Mouse (Mus musculus): ENCODE data around the gene Arap1. TPM values are rescaled to one million over a fixed set of nuclear protein-coding genes. Genes with fewer than 3 reads are reported as not detected.
A peak's percentile ranks its signal among the peaks of the same experiment; 100 is the strongest.

Gene Arap1
- polyA plus RNA-seq, 1 experiment from 2014 or later: 92.5 TPM

DNA sequence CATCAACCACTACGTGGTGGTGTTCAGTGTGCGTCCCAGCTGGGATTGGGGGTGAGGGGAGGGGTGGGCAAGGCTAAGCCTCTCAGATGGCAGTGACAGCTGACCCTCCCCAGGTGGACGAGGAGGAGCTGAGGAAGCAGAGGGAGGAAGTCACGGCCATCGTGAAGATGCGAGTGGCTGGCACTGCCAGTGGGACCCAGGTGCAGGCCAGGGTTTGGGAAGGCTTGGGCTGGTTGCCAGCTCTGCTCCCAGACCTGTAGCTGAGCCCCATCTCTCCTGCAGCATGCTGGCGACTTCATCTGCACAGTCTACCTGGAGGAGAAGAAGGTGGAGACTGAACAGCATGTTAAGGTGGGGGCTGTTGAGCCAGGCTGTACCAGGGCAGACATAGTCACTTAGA lies 53.6 kb downstream of the Arap1 start:
- Histone ChIP-seq H3K27ac (ENCODE audit: low read depth, low read length) (no peak overlapping the region), H3K36me3 (ENCODE audit: control insufficient read depth, insufficient read depth, low read length) (peaks cover 91% of the 10 kb centered on the region), H3K9ac (ENCODE audit: low read depth, low read length) (no peak overlapping the region), H3K4me2 (replicated peaks; ENCODE audit: low read depth, low read length) (no peak overlapping the region), H3K4me3 (ENCODE audit: low read length) (no peak overlapping the region), H3K9me3 (ENCODE audit: control insufficient read depth, low read length) (no peaks in the 10 kb centered on the region), H3K4me1 (ENCODE audit: control insufficient read depth, insufficient read depth, low read length) (no peaks in the 10 kb centered on the region), H3K27me3 (ENCODE audit: control insufficient read depth, insufficient read depth, low read length) (no peaks in the 10 kb centered on the region)
- ATAC-seq (ENCODE audit: low FRiP score, low TSS enrichment): no peak
- 89% methylated on average over 7 of the region's 7 CpGs for WGBS

DNA sequence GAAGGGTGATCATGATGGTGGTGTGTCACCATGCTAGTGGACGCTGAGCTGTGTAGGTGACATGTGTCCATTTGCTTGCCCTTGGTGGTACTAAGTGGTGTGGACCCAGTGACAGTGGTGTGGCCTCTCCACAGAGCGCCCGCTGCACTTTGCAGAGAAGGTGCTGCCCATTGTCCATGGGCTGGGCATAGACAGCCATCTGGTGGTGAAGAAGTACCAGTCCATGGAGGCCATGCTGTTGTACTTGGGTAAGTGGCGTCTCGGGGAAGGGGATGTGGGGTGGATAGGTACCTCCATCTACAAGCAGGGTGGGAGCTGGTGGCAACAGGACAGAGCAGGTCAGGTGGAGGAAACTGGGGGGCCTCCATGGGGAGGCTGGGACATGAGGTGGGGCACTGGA lies 56.0 kb downstream of the Arap1 start:
- Histone ChIP-seq H3K9ac (ENCODE audit: low read depth, low read length) (no peak overlapping the region), H3K36me3 (ENCODE audit: control insufficient read depth, insufficient read depth, low read length) (peaks cover 88% of the 10 kb centered on the region), H3K4me3 (ENCODE audit: low read length) (no peak overlapping the region), H3K4me2 (replicated peaks; ENCODE audit: low read depth, low read length) (no peak overlapping the region), H3K4me1 (ENCODE audit: control insufficient read depth, insufficient read depth, low read length) (no peaks in the 10 kb centered on the region), H3K9me3 (ENCODE audit: control insufficient read depth, low read length) (no peaks in the 10 kb centered on the region), H3K27ac (ENCODE audit: low read depth, low read length) (no peak overlapping the region), H3K27me3 (ENCODE audit: control insufficient read depth, insufficient read depth, low read length) (no peaks in the 10 kb centered on the region)
- no peak for ATAC-seq (ENCODE audit: low FRiP score, low TSS enrichment)
- WGBS: 91% methylated on average over 5 of the region's 5 CpGs

DNA sequence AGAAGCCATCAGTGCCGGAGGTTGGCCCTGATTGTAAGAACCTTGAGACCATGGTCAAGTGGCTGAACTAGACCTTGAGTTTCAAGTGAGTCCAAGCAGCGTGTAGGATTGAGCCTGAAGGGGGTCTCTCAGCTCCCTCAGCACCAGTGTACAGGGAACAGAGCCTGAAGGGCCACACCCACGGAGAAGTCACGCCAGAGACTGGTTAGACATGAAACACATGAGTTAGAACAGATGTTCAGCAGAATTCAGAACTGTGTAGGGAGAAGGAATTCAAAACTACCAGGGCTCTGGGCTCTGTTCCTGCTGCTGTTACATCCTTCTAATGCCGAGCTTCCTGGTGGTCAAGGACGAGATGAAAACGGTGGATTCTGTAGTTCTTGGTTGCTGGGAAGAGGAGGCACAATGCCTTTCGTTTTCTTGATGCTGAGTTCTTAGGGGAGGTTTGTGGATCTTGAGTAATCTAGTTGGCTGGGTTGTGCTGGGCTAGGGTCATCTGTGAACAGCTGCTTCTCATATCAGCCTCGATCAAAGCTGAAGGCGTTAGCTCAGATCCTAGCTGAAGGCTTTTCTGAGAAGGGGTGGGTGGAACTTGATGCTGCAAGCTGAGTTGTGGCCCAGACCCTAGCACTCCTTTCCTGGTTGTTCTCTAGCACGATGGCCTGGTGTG lies 62.5 kb downstream of the Arap1 start, which contains the start of gene Gm45837:
Gene Gm45837 (plus strand): TSS at position 620 of the 670 bp plus-strand sequence.
- peaks cover 53% of the 10 kb centered on the region for H3K36me3 ChIP-seq (ENCODE audit: control insufficient read depth, insufficient read depth, low read length)
- no peak for ATAC-seq (ENCODE audit: low FRiP score, low TSS enrichment)
- H3K9ac ChIP-seq (ENCODE audit: low read depth, low read length): no peak within 1 kb of the TSS
- no peak within 1 kb of the TSS for H3K27ac ChIP-seq (ENCODE audit: low read depth, low read length)
- no peak within 1 kb of the TSS for H3K4me2 ChIP-seq (replicated peaks; ENCODE audit: low read depth, low read length)
- WGBS: 67% methylated on average over 11 of the region's 11 CpGs
- H3K27me3 ChIP-seq (ENCODE audit: control insufficient read depth, insufficient read depth, low read length): no peaks in the 10 kb centered on the region
- no peaks in the 10 kb centered on the region for H3K9me3 ChIP-seq (ENCODE audit: control insufficient read depth, low read length)
- H3K4me1 ChIP-seq (ENCODE audit: control insufficient read depth, insufficient read depth, low read length): peaks cover 19% of the 10 kb centered on the region
- no peak within 1 kb of the TSS for H3K4me3 ChIP-seq (ENCODE audit: low read length)

DNA sequence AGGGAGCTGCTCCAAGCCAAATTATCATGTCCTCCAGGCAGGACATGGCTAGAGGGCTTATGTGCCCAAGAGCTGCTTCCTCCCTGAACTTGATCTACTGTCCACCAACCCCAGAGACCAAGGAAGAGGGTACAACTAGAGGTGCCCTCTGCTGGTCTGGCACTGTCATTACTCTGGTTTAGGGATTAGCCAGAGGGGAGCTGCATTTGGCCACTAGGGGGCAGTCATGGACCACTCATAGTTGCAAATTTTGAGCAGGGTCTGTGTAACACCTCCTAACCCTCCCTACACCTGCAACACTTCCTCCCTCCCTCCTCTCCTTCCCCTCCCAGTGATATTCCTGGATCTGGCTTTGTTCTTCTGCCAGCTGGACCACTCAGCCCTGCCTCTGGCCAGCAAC lies 64.9 kb downstream of the Arap1 start:
- Histone ChIP-seq H3K9me3 (ENCODE audit: control insufficient read depth, low read length) (no peaks in the 10 kb centered on the region), H3K4me1 (ENCODE audit: control insufficient read depth, insufficient read depth, low read length) (peaks cover 24% of the 10 kb centered on the region), H3K27me3 (ENCODE audit: control insufficient read depth, insufficient read depth, low read length) (no peaks in the 10 kb centered on the region), H3K4me3 (ENCODE audit: low read length) (no peak overlapping the region), H3K4me2 (replicated peaks; ENCODE audit: low read depth, low read length) (no peak overlapping the region), H3K27ac (ENCODE audit: low read depth, low read length) (no peak overlapping the region), H3K36me3 (ENCODE audit: control insufficient read depth, insufficient read depth, low read length) (peaks cover 35% of the 10 kb centered on the region), H3K9ac (ENCODE audit: low read depth, low read length) (no peak overlapping the region)
- ATAC-seq (ENCODE audit: low FRiP score, low TSS enrichment): peak; percentile 14

DNA sequence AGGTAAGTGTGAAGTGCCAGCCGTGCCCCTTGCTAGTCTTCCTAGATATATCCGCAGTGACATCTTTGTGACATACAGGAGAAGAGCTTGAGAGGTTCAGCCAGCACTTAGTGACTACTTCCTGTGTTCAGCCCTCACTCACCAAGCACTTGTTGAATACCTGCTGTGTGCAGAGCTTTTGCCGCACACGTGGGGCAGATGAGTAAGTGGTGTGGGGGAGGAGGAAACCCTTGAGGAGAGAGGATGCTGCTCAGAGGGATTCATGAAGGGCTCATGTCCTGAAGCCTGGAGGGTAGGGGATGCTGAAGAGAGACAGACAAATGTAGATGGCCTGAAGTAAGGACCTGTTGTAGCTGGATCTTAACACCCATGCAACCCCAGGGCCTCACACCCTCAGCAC lies 66.3 kb downstream of the Arap1 start:
- H3K4me2 ChIP-seq (replicated peaks; ENCODE audit: low read depth, low read length): no peak overlapping the region
- WGBS: 36% methylated on average over 4 of the region's 4 CpGs
- peaks cover 24% of the 10 kb centered on the region for H3K4me1 ChIP-seq (ENCODE audit: control insufficient read depth, insufficient read depth, low read length)
- no peaks in the 10 kb centered on the region for H3K27me3 ChIP-seq (ENCODE audit: control insufficient read depth, insufficient read depth, low read length)
- no peak overlapping the region for H3K27ac ChIP-seq (ENCODE audit: low read depth, low read length)
- H3K9me3 ChIP-seq (ENCODE audit: control insufficient read depth, low read length): no peaks in the 10 kb centered on the region
- no peak overlapping the region for H3K4me3 ChIP-seq (ENCODE audit: low read length)
- H3K9ac ChIP-seq (ENCODE audit: low read depth, low read length): no peak overlapping the region
- H3K36me3 ChIP-seq (ENCODE audit: control insufficient read depth, insufficient read depth, low read length): peaks cover 21% of the 10 kb centered on the region
- ATAC-seq (ENCODE audit: low FRiP score, low TSS enrichment): no peak

DNA sequence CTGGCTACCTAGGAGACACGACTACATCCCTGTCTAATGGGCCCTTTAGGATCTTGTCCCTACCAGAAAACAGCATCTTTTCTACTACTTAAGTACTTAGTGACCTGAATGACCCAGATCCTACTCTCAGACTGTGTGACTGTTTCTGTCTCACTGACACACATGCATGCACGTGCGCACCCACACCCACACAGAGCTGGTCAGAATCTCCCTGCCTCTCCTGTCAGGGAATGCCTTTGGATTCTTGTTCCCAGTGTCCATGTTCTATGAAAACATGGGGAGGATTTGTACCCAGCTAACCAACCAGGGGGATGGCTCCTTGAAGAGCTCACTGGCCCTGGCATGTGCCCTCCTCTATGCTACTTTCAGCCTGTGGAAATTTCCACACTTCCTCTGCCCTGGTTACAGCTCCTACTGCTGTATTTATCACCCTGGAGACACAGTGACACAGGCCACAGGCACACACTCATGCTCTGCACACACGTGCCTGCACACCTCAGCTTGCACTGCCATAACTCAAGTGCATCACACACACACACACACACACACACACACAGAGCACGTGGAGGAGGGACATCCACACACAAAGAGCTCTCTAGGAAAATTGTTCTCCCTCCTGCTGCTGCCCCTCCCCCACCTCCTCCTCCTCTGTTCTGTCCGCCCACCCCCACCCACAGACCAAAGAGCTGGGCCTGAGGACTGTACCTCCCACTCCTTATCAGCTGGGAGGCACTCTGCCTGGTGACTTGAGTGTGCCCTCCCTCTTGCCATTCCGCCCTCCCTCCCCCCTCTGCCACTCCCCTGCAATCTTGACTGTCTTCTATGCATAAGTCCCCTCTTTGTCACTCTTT lies 67.0 kb downstream of the Arap1 start:
- H3K4me3 ChIP-seq (ENCODE audit: low read length): no peak overlapping the region
- H3K27me3 ChIP-seq (ENCODE audit: control insufficient read depth, insufficient read depth, low read length): no peaks in the 10 kb centered on the region
- H3K4me1 ChIP-seq (ENCODE audit: control insufficient read depth, insufficient read depth, low read length): peaks cover 24% of the 10 kb centered on the region
- no peaks in the 10 kb centered on the region for H3K9me3 ChIP-seq (ENCODE audit: control insufficient read depth, low read length)
- 20% methylated on average over 6 of the region's 7 CpGs for WGBS
- no peak overlapping the region for H3K4me2 ChIP-seq (replicated peaks; ENCODE audit: low read depth, low read length)
- no peak overlapping the region for H3K9ac ChIP-seq (ENCODE audit: low read depth, low read length)
- ATAC-seq (ENCODE audit: low FRiP score, low TSS enrichment): peak; percentile 38
- H3K27ac ChIP-seq (ENCODE audit: low read depth, low read length): no peak overlapping the region
- peaks cover 20% of the 10 kb centered on the region for H3K36me3 ChIP-seq (ENCODE audit: control insufficient read depth, insufficient read depth, low read length)

DNA sequence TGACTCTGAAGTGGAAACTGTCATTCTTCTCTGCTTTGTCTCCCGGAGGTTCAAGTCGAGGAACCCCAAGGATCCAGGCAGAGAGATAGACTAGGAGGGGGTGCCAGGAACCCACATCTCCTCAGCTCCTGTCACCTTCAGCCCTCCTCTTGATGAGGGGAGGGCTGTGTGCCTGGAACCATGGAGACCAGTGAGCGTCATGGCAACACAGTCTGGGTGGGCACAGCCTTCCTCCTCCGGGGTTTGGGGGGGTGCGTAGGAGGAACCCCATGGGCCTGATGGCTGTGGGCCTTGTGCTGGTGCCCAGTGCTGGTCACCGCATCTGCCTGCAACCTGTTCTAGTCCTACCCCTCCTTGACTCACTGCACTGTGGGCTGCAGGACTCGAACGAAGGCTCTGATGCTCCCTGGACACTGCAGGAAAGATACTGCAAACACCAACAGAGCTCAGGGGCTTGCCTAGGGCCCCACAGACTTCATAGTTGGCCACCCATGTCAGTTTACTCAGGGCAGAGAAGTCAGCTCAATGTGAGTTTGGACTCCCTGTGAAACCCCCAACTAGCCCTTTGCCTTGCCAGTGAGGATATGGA lies 67.7 kb downstream of the Arap1 start:
- Histone ChIP-seq H3K9ac (ENCODE audit: low read depth, low read length) (no peak overlapping the region), H3K36me3 (ENCODE audit: control insufficient read depth, insufficient read depth, low read length) (peaks cover 17% of the 10 kb centered on the region), H3K4me1 (ENCODE audit: control insufficient read depth, insufficient read depth, low read length) (peaks cover 24% of the 10 kb centered on the region), H3K27ac (ENCODE audit: low read depth, low read length) (no peak overlapping the region), H3K4me2 (replicated peaks; ENCODE audit: low read depth, low read length) (no peak overlapping the region), H3K4me3 (ENCODE audit: low read length) (no peak overlapping the region), H3K27me3 (ENCODE audit: control insufficient read depth, insufficient read depth, low read length) (no peaks in the 10 kb centered on the region), H3K9me3 (ENCODE audit: control insufficient read depth, low read length) (no peaks in the 10 kb centered on the region)
- WGBS: 32% methylated on average over 8 of the region's 8 CpGs
- no peak for ATAC-seq (ENCODE audit: low FRiP score, low TSS enrichment)

DNA sequence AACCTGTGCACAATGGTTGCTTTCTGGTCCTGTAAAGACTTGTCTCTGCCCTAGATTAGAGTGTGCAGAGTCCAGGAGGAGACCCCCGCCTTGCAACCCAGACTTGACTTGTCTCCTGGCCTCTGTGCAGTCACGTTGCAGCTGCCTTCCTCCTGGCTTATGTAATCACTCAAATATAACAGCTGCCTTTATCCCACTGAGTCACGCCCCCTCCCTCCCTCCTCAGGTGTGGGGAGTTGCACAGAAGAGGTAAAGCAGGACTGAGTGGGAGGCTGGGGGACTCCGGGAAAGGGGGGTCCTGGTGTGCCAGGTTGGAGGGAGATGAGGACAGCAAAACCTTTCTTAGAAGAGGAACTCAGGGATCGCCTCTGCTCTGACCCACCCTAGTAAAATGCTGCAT lies 68.5 kb downstream of the Arap1 start:
- ATAC-seq (ENCODE audit: low FRiP score, low TSS enrichment): no peak
- 66% methylated on average over 5 of the region's 5 CpGs for WGBS

More for the DNA sequence above, 68.5 kb downstream of the Arap1 start:
- Histone ChIP-seq H3K4me1 (ENCODE audit: control insufficient read depth, insufficient read depth, low read length) (peaks cover 21% of the 10 kb centered on the region), H3K9ac (ENCODE audit: low read depth, low read length) (no peak overlapping the region), H3K9me3 (ENCODE audit: control insufficient read depth, low read length) (no peaks in the 10 kb centered on the region), H3K4me2 (replicated peaks; ENCODE audit: low read depth, low read length) (no peak overlapping the region), H3K27me3 (ENCODE audit: control insufficient read depth, insufficient read depth, low read length) (no peaks in the 10 kb centered on the region), H3K4me3 (ENCODE audit: low read length) (no peak overlapping the region), H3K36me3 (ENCODE audit: control insufficient read depth, insufficient read depth, low read length) (peaks cover 11% of the 10 kb centered on the region), H3K27ac (ENCODE audit: low read depth, low read length) (no peak overlapping the region)
